Mouse (Mus musculus) ES-Bruce4 (cell line): ENCODE data around the gene Acot2. TPM values are rescaled to one million over a fixed set of nuclear protein-coding genes. Genes with fewer than 3 reads are reported as not detected.
A peak's percentile ranks its signal among the peaks of the same experiment; 100 is the strongest.
"Not testable (repeated sequence)": the region's sequence is repeated elsewhere in the genome, so short reads cannot be mapped to it uniquely, and the experiment has no call there.

Experiments used
- H3K27ac ChIP-seq: 2 replicates; pipeline ENCODE4 v1.5.1; 2012; ENCODE audit warnings: low read length, inconsistent platforms; ENCODE audit not compliant: insufficient read depth
- H3K27me3 ChIP-seq: 2 replicates; pipeline ENCODE4 v1.6.1; 2012; ENCODE audit warnings: mild to moderate bottlenecking, low read length, inconsistent platforms; ENCODE audit not compliant: control insufficient read depth, poor library complexity, insufficient read depth, severe bottlenecking
- H3K36me3 ChIP-seq: 2 replicates; pipeline ENCODE4 v1.6.1; 2012; ENCODE audit warnings: inconsistent platforms, mild to moderate bottlenecking, low read length, moderate library complexity; ENCODE audit not compliant: control insufficient read depth, poor library complexity, insufficient read depth, severe bottlenecking
- H3K4me1 ChIP-seq: one replicate; pipeline ENCODE4 v1.8.1; 2011; ENCODE audit warnings: low read length; ENCODE audit not compliant: control insufficient read depth, insufficient read depth
- H3K4me3 ChIP-seq: 2 replicates; pipeline ENCODE4 v1.5.1; 2011; ENCODE audit warnings: low read depth, mild to moderate bottlenecking, low read length
- H3K9ac ChIP-seq: 2 replicates; pipeline ENCODE4 v1.6.1; 2012; ENCODE audit warnings: low read depth, mild to moderate bottlenecking, inconsistent platforms; ENCODE audit not compliant: poor library complexity, severe bottlenecking
- H3K9me3 ChIP-seq: replicated peaks from 2 replicates; pipeline ENCODE4 v1.6.1; 2012; ENCODE audit warnings: mild to moderate bottlenecking, low read length, inconsistent platforms; ENCODE audit not compliant: control insufficient read depth, poor library complexity, insufficient read depth, severe bottlenecking
- CTCF ChIP-seq: IDR thresholded peaks from one replicate; pipeline ENCODE4 v1.8.1; 2011; ENCODE audit warnings: low read depth, low read length
- EP300 ChIP-seq: IDR thresholded peaks from 2 replicates; pipeline ENCODE4 v1.6.1; 2011; ENCODE audit warnings: low read depth, low read length; ENCODE audit not compliant: insufficient read depth
- POLR2A ChIP-seq: IDR thresholded peaks from one replicate; pipeline ENCODE4 v1.8.1; 2011; ENCODE audit warnings: low read length; ENCODE audit not compliant: insufficient read depth
- polyA plus RNA-seq: library from polyadenylated mRNA; stranded (reverse); fragments of >200 nt; gene quantifications from 2 replicates; pipeline ENCODE4 v1.2.4, GENCODE M21; 2011; ENCODE audit warnings: low read depth; ENCODE audit not compliant: missing spikeins, insufficient read depth, insufficient read length

Gene Acot2
- polyA plus RNA-seq, 1 experiment = 6.5 TPM

- Histone ChIP-seq H3K4me1 (no peaks in the 10 kb centered on the region), H3K27ac (no peak overlapping the region), H3K36me3 (no peaks in the 10 kb centered on the region), H3K4me3 (peak overlapping the region; percentile 70), H3K9me3 (no peaks in the 10 kb centered on the region), H3K27me3 (no peaks in the 10 kb centered on the region), H3K9ac (peak overlapping the region; percentile 68)
- TF ChIP-seq POLR2A = no peak
- TF ChIP-seq CTCF = no peak
- no peak for TF ChIP-seq EP300
These were observed 822 bp downstream of the Acot2 start for GRCm38 (mm10) chr12:83988483-83988882.

- Histone ChIP-seq H3K27ac (no peak overlapping the region), H3K36me3 (no peaks in the 10 kb centered on the region), H3K27me3 (no peaks in the 10 kb centered on the region), H3K4me3 (no peak overlapping the region), H3K9ac (no peak overlapping the region), H3K9me3 (no peaks in the 10 kb centered on the region), H3K4me1 (no peaks in the 10 kb centered on the region)
- TF ChIP-seq CTCF (peak; percentile 12), EP300 (no peak)
These were observed 1.7 kb downstream of the Acot2 start for GRCm38 (mm10) chr12:83989378-83989777.

- Histone ChIP-seq H3K9ac (no peak overlapping the region), H3K4me3 (no peak overlapping the region), H3K27ac (no peak overlapping the region), H3K27me3 (no peaks in the 10 kb centered on the region), H3K36me3 (no peaks in the 10 kb centered on the region), H3K4me1 (no peaks in the 10 kb centered on the region), H3K9me3 (peaks cover 5% of the 10 kb centered on the region)
- no peak for TF ChIP-seq EP300
- TF ChIP-seq CTCF = no peak
- TF ChIP-seq POLR2A = no peak
These were observed 9.6 kb downstream of the Acot2 start for GRCm38 (mm10) chr12:83997221-83997620.

GRCm38 (mm10) chr12:83998341-83999107 is 10.9 kb downstream of the Acot2 start:
- Histone ChIP-seq H3K27ac (no peak overlapping the region), H3K9ac (no peak overlapping the region), H3K4me3 (no peak overlapping the region), H3K36me3 (no peaks in the 10 kb centered on the region), H3K27me3 (no peaks in the 10 kb centered on the region), H3K9me3 (peaks cover 12% of the 10 kb centered on the region), H3K4me1 (no peaks in the 10 kb centered on the region)
- TF ChIP-seq POLR2A = no peak
- TF ChIP-seq CTCF = no peak
- TF ChIP-seq EP300 = no peak

- not testable (repeated sequence) for H3K9ac ChIP-seq, H3K27me3 ChIP-seq, H3K36me3 ChIP-seq, H3K4me3 ChIP-seq, H3K4me1 ChIP-seq, H3K27ac ChIP-seq
- H3K9me3 ChIP-seq = peaks cover 14% of the 10 kb centered on the region
These were observed 11.6 kb downstream of the Acot2 start for GRCm38 (mm10) chr12:83999237-83999636.

GRCm38 (mm10) chr12:84000418-84000817 is 12.8 kb downstream of the Acot2 start:
- TF ChIP-seq POLR2A (no peak), CTCF (no peak), EP300 (no peak)
- no peak overlapping the region for H3K27ac ChIP-seq
- no peaks in the 10 kb centered on the region for H3K36me3 ChIP-seq
- no peaks in the 10 kb centered on the region for H3K27me3 ChIP-seq
- H3K9me3 ChIP-seq = peaks cover 14% of the 10 kb centered on the region
- H3K9ac ChIP-seq = no peak overlapping the region
- no peak overlapping the region for H3K4me3 ChIP-seq
- no peaks in the 10 kb centered on the region for H3K4me1 ChIP-seq
